Mouse (Mus musculus) heart, adult 2 months (tissue): ENCODE measurements around the gene Wdr78.

Experiments used
- CTCF ChIP-seq: fragments of 200-600 bp; IDR thresholded peaks from 2 replicates; pipeline ENCODE4 v1.8.1; 2022; ENCODE audit warnings: antibody characterized with exemption, mild to moderate bottlenecking, moderate library complexity
- EP300 ChIP-seq: fragments of 200-500 bp; IDR thresholded peaks from 2 replicates; pipeline ENCODE4 v1.6.1; 2011; ENCODE audit warnings: low read depth, low read length, control low read depth; ENCODE audit not compliant: insufficient read depth
- POLR2A ChIP-seq: fragments of 200-500 bp; IDR thresholded peaks from 2 replicates; pipeline ENCODE4 v1.6.1; 2011; ENCODE audit warnings: mild to moderate bottlenecking, low read depth, low read length, control low read depth; ENCODE audit not compliant: insufficient read depth

DNA sequence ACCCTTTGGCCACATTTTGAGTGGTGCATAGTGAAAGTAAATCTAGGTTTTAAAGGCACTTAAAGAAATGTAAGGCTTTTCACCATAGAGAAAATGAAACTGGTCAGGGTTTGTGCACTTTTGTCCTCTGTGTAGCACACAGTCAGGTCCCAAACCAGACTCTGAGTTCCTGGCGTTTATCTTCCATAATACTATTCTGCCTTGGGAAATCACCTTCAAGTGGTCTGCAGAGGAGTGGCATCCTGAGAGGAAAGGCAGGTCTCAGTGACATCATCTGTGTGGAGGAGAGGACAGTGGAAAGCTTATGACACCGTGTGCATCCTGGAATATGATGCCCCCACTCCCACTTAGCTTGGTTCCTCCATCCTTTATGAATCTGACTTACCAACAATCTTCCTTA lies 8.7 kb upstream of the Wdr78 start:
- TF ChIP-seq POLR2A (peak; percentile 14; the same call in 1 of the 2 replicates), CTCF (no peak), EP300 (no peak)
